13 mouse cellular contexts compared by ENCODE assay signal in the genomic region with DNA sequence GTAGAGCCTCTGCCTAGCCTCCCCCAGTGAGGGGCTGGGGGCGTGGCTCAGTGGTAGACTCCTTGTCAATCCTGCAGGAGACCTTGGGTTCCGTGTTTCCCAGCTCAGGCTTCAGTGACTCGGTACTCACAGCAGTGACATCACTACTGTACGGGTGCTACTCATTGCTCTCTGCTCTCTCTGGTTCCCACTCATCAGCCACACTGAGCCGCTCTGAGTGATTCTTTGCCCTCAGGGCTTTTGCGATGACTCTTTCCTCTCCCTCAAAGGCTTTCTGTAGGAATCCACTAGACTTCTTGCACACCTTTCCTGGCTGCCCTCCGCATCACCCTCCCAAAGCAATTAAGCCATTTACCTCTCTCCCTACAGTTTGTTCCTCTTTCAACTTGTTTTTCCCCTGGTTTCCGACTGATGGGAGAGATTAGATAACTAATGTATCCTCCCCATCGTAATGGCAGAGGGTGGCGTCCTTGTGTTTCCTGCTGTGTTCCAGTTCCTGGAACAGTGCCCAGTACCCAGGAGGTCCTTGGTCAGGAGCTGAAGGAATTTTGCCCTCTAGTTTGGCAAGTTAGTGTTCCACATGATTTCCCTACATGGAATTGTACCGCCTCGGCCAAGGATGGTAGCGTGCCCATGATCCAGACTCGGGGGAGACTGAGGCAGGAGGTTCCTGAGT. TPM values are rescaled to one million over a fixed set of nuclear protein-coding genes. Genes with fewer than 3 reads are reported as not detected.
A peak's percentile ranks its signal among the peaks of the same experiment; 100 is the strongest.
DNase-seq lines count a peak whose midpoint lies in the region; ATAC-seq and TF ChIP-seq lines count a peak whose summit lies in the region.
"Had no signal": no experiment of that assay in that cellular context is flagged by ENCODE, and none has a peak within 500 bp of the region (broad histone marks: within the 10 kb centered on the region; RNA-seq: fewer than 3 reads in every experiment).

No protein-coding gene starts in this region.

- H3K9me3 ChIP-seq in kidney, embryonic 16.5 days (ENCODE audit: low read length): no peaks in the 10 kb centered on the region
- no peaks in the 10 kb centered on the region for H3K9me3 ChIP-seq in midbrain, embryonic 16.5 days (replicated peaks; ENCODE audit: control insufficient read depth, low read length, poor library complexity, severe bottlenecking)

- H3K36me3 ChIP-seq in kidney, embryonic 16.5 days (ENCODE audit: insufficient read depth, low read length): no peaks in the 10 kb centered on the region
- H3K36me3 ChIP-seq in myocyte (ENCODE audit: control insufficient read depth, insufficient read depth): peaks cover 6% of the 10 kb centered on the region
- H3K36me3 ChIP-seq in midbrain, embryonic 16.5 days (ENCODE audit: control insufficient read depth, insufficient read depth, low read length): no peaks in the 10 kb centered on the region

- H3K4me1 ChIP-seq in brown adipose tissue, adult 24 weeks (ENCODE audit: control insufficient read depth, insufficient read depth, insufficient read length, low read length): peaks cover 18% of the 10 kb centered on the region; the same call in 1 of the 2 replicates
- peaks cover 21% of the 10 kb centered on the region for H3K4me1 ChIP-seq in kidney, embryonic 16.5 days (ENCODE audit: insufficient read depth, low read length)
- no peaks in the 10 kb centered on the region for H3K4me1 ChIP-seq in midbrain, embryonic 16.5 days (ENCODE audit: control insufficient read depth, insufficient read depth, low read length)

- H3K4me3 ChIP-seq in brown adipose tissue, adult 24 weeks (ENCODE audit: insufficient read depth, low read depth, low read length): 0 out of 2 replicates have a peak overlapping the region, but pooled peaks have one; percentile 1
- no peak overlapping the region for H3K4me3 ChIP-seq in kidney, embryonic 16.5 days (ENCODE audit: low read length)
- H3K4me3 ChIP-seq in myocyte: peak overlapping the region; percentile 89
- H3K4me3 ChIP-seq in midbrain, embryonic 16.5 days (ENCODE audit: low read depth, low read length): no peak overlapping the region

- H3K27ac ChIP-seq in brown adipose tissue, adult 24 weeks (replicated peaks; ENCODE audit: low read depth, low read length): peak overlapping the region; percentile 76
- H3K27ac ChIP-seq in kidney, embryonic 16.5 days (ENCODE audit: low read length): peak overlapping the region; percentile 70
- H3K27ac ChIP-seq in midbrain, embryonic 16.5 days (ENCODE audit: low read length): no peak overlapping the region

- DNase-seq in heart, adult 9 months (ENCODE audit: low spot score in 2 of 2): peak; percentile 36 to 38
- no peak for DNase-seq in heart, postnatal 14 days
- no peak for DNase-seq in layer of hippocampus, adult 9-10 months (ENCODE audit: low spot score)
- no peak for DNase-seq in layer of hippocampus, adult 11-12 months (ENCODE audit: low spot score)
- DNase-seq: gastrocnemius, postnatal 10 days had no signal

- no peak overlapping the region for H3ac ChIP-seq in myocyte (ENCODE audit: control insufficient read depth, insufficient read length)

- ATAC-seq in kidney, embryonic 16.5 days (ENCODE audit: low FRiP score, low TSS enrichment): peak; percentile 32; the same call in 1 of the 2 replicates
- ATAC-seq in midbrain, embryonic 16.5 days: no peak

- peaks cover 31% of the 10 kb centered on the region for H3K79me2 ChIP-seq in myocyte (ENCODE audit: control insufficient read depth, insufficient read depth)

- WGBS in kidney, embryonic 16.5 days: 46% methylated on average over 14 of the region's 14 CpGs
- WGBS in midbrain, embryonic 16.5 days: 77% methylated on average over 14 of the region's 14 CpGs

- H3K4me2 ChIP-seq in kidney, embryonic 16.5 days (replicated peaks; ENCODE audit: low read depth, low read length): peak overlapping the region; percentile 14; the same call in 1 of the 2 replicates
- H3K4me2 ChIP-seq in myocyte (ENCODE audit: low read depth): peak overlapping the region; percentile 68
- no peak overlapping the region for H3K4me2 ChIP-seq in midbrain, embryonic 16.5 days (ENCODE audit: low read length)

- no peaks in the 10 kb centered on the region for H3K27me3 ChIP-seq in kidney, embryonic 16.5 days (ENCODE audit: insufficient read depth, low read length)
- no peaks in the 10 kb centered on the region for H3K27me3 ChIP-seq in myocyte (ENCODE audit: control insufficient read depth, insufficient read depth, insufficient read length)
- H3K27me3 ChIP-seq in midbrain, embryonic 16.5 days (ENCODE audit: control insufficient read depth, insufficient read depth, low read depth, low read length): no peaks in the 10 kb centered on the region

- TF ChIP-seq POLR2A in myocyte (IDR thresholded peaks at IDR 0.05; ENCODE audit: insufficient read length, low read depth): no peak

- intact Hi-C loops in heart, postnatal 14 days (cut with DNase I): no loop called here

- H3K9ac ChIP-seq in kidney, embryonic 16.5 days (replicated peaks; ENCODE audit: low read length): no peak overlapping the region
- no peak overlapping the region for H3K9ac ChIP-seq in midbrain, embryonic 16.5 days (ENCODE audit: low read depth, low read length)

TF ChIP-seq in myocyte, 11 proteins besides CTCF, POLR2A, EP300 and RAD21:
- TF ChIP-seq USF1 (IDR thresholded peaks at IDR 0.05; ENCODE audit: low read depth): no peak
- no peak for TF ChIP-seq MYOG (IDR thresholded peaks at IDR 0.05; ENCODE audit: control insufficient read depth in 1 of 3, insufficient read depth in 1 of 3, insufficient read length in 2 of 3, low read depth in 2 of 3)
- no peak for TF ChIP-seq POLR2AphosphoS2 (IDR thresholded peaks at IDR 0.05; ENCODE audit: insufficient read length, low read depth)
- no peak for TF ChIP-seq CEBPB (IDR thresholded peaks at IDR 0.05; ENCODE audit: insufficient read depth, poor library complexity, severe bottlenecking)
- TF ChIP-seq TCF12 (IDR thresholded peaks at IDR 0.05; ENCODE audit: insufficient read depth, poor library complexity, severe bottlenecking): no peak
- TF ChIP-seq REST (IDR thresholded peaks at IDR 0.05; ENCODE audit: insufficient read depth, insufficient read length): no peak
- TF ChIP-seq E2F4 (IDR thresholded peaks at IDR 0.05; ENCODE audit: insufficient read depth): no peak
- no peak for TF ChIP-seq TCF3 (IDR thresholded peaks at IDR 0.05; ENCODE audit: insufficient read length, low read depth)
- TF ChIP-seq SRF (IDR thresholded peaks at IDR 0.05; ENCODE audit: control insufficient read depth, insufficient read length, low read depth): no peak
- no peak for TF ChIP-seq MYOD1 (IDR thresholded peaks at IDR 0.05; ENCODE audit: control insufficient read depth in 1 of 3, insufficient read length in 2 of 3, low read depth in 2 of 3)
- TF ChIP-seq MAX (IDR thresholded peaks at IDR 0.05; ENCODE audit: low read depth): no peak

RNA-seq across cellular contexts. Expression of gene Plaur, which starts 0.8 kb away (rescaled TPM):
- total RNA-seq in heart, postnatal 14 days (2021): 1 to 10 TPM; 3.5 to 4.0 TPM
- 3.0 TPM in 1 of 2 replicates, not detected in the other for polyA plus RNA-seq in brown adipose tissue, adult 24 weeks (2012; ENCODE audit: insufficient read depth, insufficient read length, missing spikeins)
- 16.3 and 18.5 TPM in 2 replicates for polyA plus RNA-seq in kidney, embryonic 16.5 days (2015; fragmentation: Nextera tagmentation; extraction: Ambion mirVana)
- polyA plus RNA-seq in myocyte (2012; fragmentation: generic; extraction: Trizol): 32.5 TPM
- 1.6 and 1.8 TPM in 2 replicates for polyA plus RNA-seq in midbrain, embryonic 16.5 days (2015; fragmentation: Nextera tagmentation; extraction: Ambion mirVana)
- polyA plus RNA-seq: testis, adult 2 months had no signal

RNA-seq across cellular contexts. Expression of gene Irgc1, which starts 9.4 kb away (rescaled TPM):
- total RNA-seq in heart, postnatal 14 days (2021): not detected
- not detected in 2 replicates for polyA plus RNA-seq in brown adipose tissue, adult 24 weeks (2012; ENCODE audit: insufficient read depth, insufficient read length, missing spikeins)
- not detected in 2 replicates for polyA plus RNA-seq in kidney, embryonic 16.5 days (2015; fragmentation: Nextera tagmentation; extraction: Ambion mirVana)
- polyA plus RNA-seq in myocyte (2012; fragmentation: generic; extraction: Trizol): 0.32 TPM
- polyA plus RNA-seq in midbrain, embryonic 16.5 days (2015; fragmentation: Nextera tagmentation; extraction: Ambion mirVana): not detected in 2 replicates
- total RNA-seq: ES-E14 had no signal

RNA-seq across cellular contexts. Expression of gene Cadm4, which starts 20.3 kb away (rescaled TPM):
- total RNA-seq in heart, postnatal 14 days (2021): 10 to 100 TPM; 14.3 to 14.7 TPM
- 3.1 and 3.5 TPM in 2 replicates for polyA plus RNA-seq in brown adipose tissue, adult 24 weeks (2012; ENCODE audit: insufficient read depth, insufficient read length, missing spikeins)
- 4.3 and 6.6 TPM in 2 replicates for polyA plus RNA-seq in kidney, embryonic 16.5 days (2015; fragmentation: Nextera tagmentation; extraction: Ambion mirVana)
- polyA plus RNA-seq in myocyte (2012; fragmentation: generic; extraction: Trizol): 54.4 TPM
- 63.2 and 75.3 TPM in 2 replicates for polyA plus RNA-seq in midbrain, embryonic 16.5 days (2015; fragmentation: Nextera tagmentation; extraction: Ambion mirVana)
- total RNA-seq: neutrophil, adult 5-6 weeks had no signal

RNA-seq across cellular contexts. Expression of gene Zfp428, which starts 45.3 kb away (rescaled TPM):
- 10 to 100 TPM; 13.8 to 14.7 TPM for total RNA-seq in heart, postnatal 14 days (2021)
- 3.0 and 4.7 TPM in 2 replicates for polyA plus RNA-seq in brown adipose tissue, adult 24 weeks (2012; ENCODE audit: insufficient read depth, insufficient read length, missing spikeins)
- 60.5 and 67.6 TPM in 2 replicates for polyA plus RNA-seq in kidney, embryonic 16.5 days (2015; fragmentation: Nextera tagmentation; extraction: Ambion mirVana)
- 30.0 TPM for polyA plus RNA-seq in myocyte (2012; fragmentation: generic; extraction: Trizol)
- 298 and 327 TPM in 2 replicates for polyA plus RNA-seq in midbrain, embryonic 16.5 days (2015; fragmentation: Nextera tagmentation; extraction: Ambion mirVana)
- total RNA-seq: neutrophil, adult 5-6 weeks had no signal

RNA-seq across cellular contexts. Expression of gene AC161166.1, which starts 50.7 kb away (rescaled TPM):
- not detected for total RNA-seq in heart, postnatal 14 days (2021)
- not detected in 2 replicates for polyA plus RNA-seq in brown adipose tissue, adult 24 weeks (2012; ENCODE audit: insufficient read depth, insufficient read length, missing spikeins)
- polyA plus RNA-seq in kidney, embryonic 16.5 days (2015; fragmentation: Nextera tagmentation; extraction: Ambion mirVana): 0.42 and 0.80 TPM in 2 replicates
- polyA plus RNA-seq in myocyte (2012; fragmentation: generic; extraction: Trizol): 0.10 TPM
- 1.6 and 1.7 TPM in 2 replicates for polyA plus RNA-seq in midbrain, embryonic 16.5 days (2015; fragmentation: Nextera tagmentation; extraction: Ambion mirVana)
- total RNA-seq: gastrocnemius, postnatal 10 days; left cerebral cortex, postnatal 36 days; neutrophil, adult 5-6 weeks had no signal

Comparison
In these comparisons a context has a peak if more than half of its experiments do, and no peak if none do; other contexts are left out.
1. DNase-seq: peak in heart, adult 9 months (2 of 2); none in heart, postnatal 14 days (0 of 2), layer of hippocampus, adult 9-10 months (single experiment) and layer of hippocampus, adult 11-12 months (single experiment).
2. H3K4me3 ChIP-seq: peak in brown adipose tissue, adult 24 weeks (single experiment) and myocyte (single experiment); none in kidney, embryonic 16.5 days (single experiment) and midbrain, embryonic 16.5 days (single experiment).